In the genomic region with DNA sequence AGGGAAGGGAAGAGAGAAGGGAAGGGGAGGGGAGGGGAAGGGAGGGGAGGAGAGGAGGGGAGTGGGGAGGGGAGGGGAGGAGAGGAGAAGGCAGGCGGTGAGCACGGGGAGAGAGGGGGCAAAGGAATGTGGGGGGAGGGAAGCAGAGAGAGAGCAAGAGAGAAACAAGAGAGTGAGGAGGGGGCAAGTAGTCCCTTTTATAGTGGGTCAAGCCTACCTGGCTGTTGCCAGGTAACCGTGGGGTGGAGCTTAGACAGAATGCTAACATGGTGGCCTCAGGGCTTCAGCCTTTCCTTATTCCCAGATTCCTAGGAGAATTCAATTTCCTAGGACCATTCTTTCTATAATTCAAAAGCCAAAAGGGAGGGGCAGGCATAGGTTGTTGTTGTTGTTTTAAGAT, we compare ENCODE assay signal across 27 mouse cellular contexts.
"Had no signal": no experiment of that assay in that cellular context is flagged by ENCODE, and none has a peak within 500 bp of the region (broad histone marks: within the 10 kb centered on the region; RNA-seq: fewer than 3 reads in every experiment).

No protein-coding gene starts in this region.

- H3K9ac ChIP-seq: heart, embryonic 13.5 days; heart, embryonic 15.5 days; hindbrain, embryonic 14.5 days; intestine, embryonic 15.5 days; kidney, embryonic 15.5 days; limb, embryonic 13.5 days; limb, embryonic 15.5 days; liver, embryonic 12.5 days; liver, embryonic 14.5 days had no signal

- ATAC-seq: hindbrain, embryonic 16.5 days; inflammation-experienced regulatory T-cells, adult 6 months; intestine, embryonic 15.5 days; intestine, postnatal 0 days; liver, embryonic 12.5 days had no signal

- H3K9me3 ChIP-seq: heart, embryonic 13.5 days; heart, embryonic 15.5 days; intestine, embryonic 15.5 days; kidney, embryonic 15.5 days; limb, embryonic 13.5 days; limb, embryonic 15.5 days; liver, embryonic 12.5 days had no signal

- H3K27ac ChIP-seq: gastrocnemius, adult 2 months; heart, embryonic 13.5 days; heart, embryonic 15.5 days; hindbrain, embryonic 14.5 days; intestine, embryonic 15.5 days; kidney, postnatal 0 days; limb, embryonic 13.5 days; limb, embryonic 15.5 days; liver, embryonic 12.5 days; liver, embryonic 14.5 days had no signal

- H3K36me3 ChIP-seq: heart, embryonic 13.5 days; heart, embryonic 15.5 days; intestine, embryonic 15.5 days; kidney, embryonic 15.5 days; limb, embryonic 13.5 days; limb, embryonic 15.5 days; liver, embryonic 12.5 days had no signal

- H3K4me3 ChIP-seq: gastrocnemius, adult 2 months; heart, embryonic 13.5 days; heart, embryonic 15.5 days; intestine, embryonic 15.5 days; kidney, embryonic 15.5 days; limb, embryonic 13.5 days; limb, embryonic 15.5 days; liver, embryonic 12.5 days had no signal

- H3K4me2 ChIP-seq: heart, embryonic 11.5 days; heart, embryonic 13.5 days; heart, embryonic 15.5 days; hindbrain, embryonic 14.5 days; intestine, embryonic 15.5 days; kidney, embryonic 15.5 days; limb, embryonic 13.5 days; limb, embryonic 15.5 days; liver, embryonic 12.5 days had no signal

- H3K27me3 ChIP-seq: heart, embryonic 13.5 days; heart, embryonic 15.5 days; intestine, embryonic 15.5 days; kidney, embryonic 15.5 days; limb, embryonic 13.5 days; limb, embryonic 15.5 days had no signal

- DNase-seq: gastrocnemius, adult 2 months; gastrocnemius, postnatal 10 days; gastrocnemius, postnatal 36 days; heart, adult 11 months; heart, postnatal 14 days; heart, postnatal 36 days; kidney, adult 2 months; kidney, adult 9 months; kidney, postnatal 14 days; kidney, postnatal 36 days; layer of hippocampus, adult 9-11 months; layer of hippocampus, postnatal 36 days; left cerebral cortex, postnatal 4 days had no signal

- H3K4me1 ChIP-seq: heart, embryonic 15.5 days; limb, embryonic 13.5 days; liver, embryonic 12.5 days had no signal
